Mouse (Mus musculus): Measurements from ENCODE around the gene Focad.
"Not testable (repeated sequence)": the region's sequence is repeated elsewhere in the genome, so short reads cannot be mapped to it uniquely, and the experiment has no call there.

The Focad gene

GRCm38 (mm10) chr4:88307691-88308090, 213.3 kb downstream of the Focad start:
- DNase-seq (ENCODE audit: low spot score in 2 of 2): no peak

GRCm38 (mm10) chr4:88308342-88309116, 214.1 kb downstream of the Focad start:
- DNase-seq (ENCODE audit: low spot score in 2 of 2): no peak

- peak in 1 of 2 experiments; percentile 48 for DNase-seq (ENCODE audit: low spot score in 2 of 2)
Observed at GRCm38 (mm10) chr4:88309676-88310075, 215.2 kb downstream of the Focad start.

GRCm38 (mm10) chr4:88314898-88315297, 220.5 kb downstream of the Focad start:
- DNase-seq (ENCODE audit: low spot score in 2 of 2): no peak

- DNase-seq (ENCODE audit: low spot score in 2 of 2): no peak
Observed at GRCm38 (mm10) chr4:88320067-88320466, 225.6 kb downstream of the Focad start.

- DNase-seq (ENCODE audit: low spot score in 2 of 2): no peak
Observed at GRCm38 (mm10) chr4:88325392-88325791, 231.0 kb downstream of the Focad start.

GRCm38 (mm10) chr4:88334533-88334932, 240.1 kb downstream of the Focad start:
- no peak for DNase-seq (ENCODE audit: low spot score in 2 of 2)

GRCm38 (mm10) chr4:88336753-88337152, 242.3 kb downstream of the Focad start:
- no peak for DNase-seq (ENCODE audit: low spot score in 2 of 2)

GRCm38 (mm10) chr4:88337365-88337764, 242.9 kb downstream of the Focad start:
- no peak for DNase-seq (ENCODE audit: low spot score in 2 of 2)

GRCm38 (mm10) chr4:88338130-88338529, 243.7 kb downstream of the Focad start:
- no peak for DNase-seq (ENCODE audit: low spot score in 2 of 2)

GRCm38 (mm10) chr4:88344468-88344867, 250.0 kb downstream of the Focad start:
- DNase-seq (ENCODE audit: low spot score in 2 of 2): no peak

GRCm38 (mm10) chr4:88345065-88345464, 250.6 kb downstream of the Focad start:
- DNase-seq (ENCODE audit: low spot score in 2 of 2): no peak

- no peak for DNase-seq (ENCODE audit: low spot score in 2 of 2)
Observed at GRCm38 (mm10) chr4:88345938-88346337, 251.5 kb downstream of the Focad start.

GRCm38 (mm10) chr4:88350910-88351309, 256.5 kb downstream of the Focad start:
- DNase-seq (ENCODE audit: low spot score in 2 of 2): peak; percentile 20 to 55

GRCm38 (mm10) chr4:88356652-88357051, 262.2 kb downstream of the Focad start:
- peak in 1 of 2 experiments; percentile 22 for DNase-seq (ENCODE audit: low spot score in 2 of 2)

- no peak for DNase-seq (ENCODE audit: low spot score in 2 of 2)
Observed at GRCm38 (mm10) chr4:88357431-88357830, 263.0 kb downstream of the Focad start.

GRCm38 (mm10) chr4:88369951-88370350, 275.5 kb downstream of the Focad start:
- DNase-seq (ENCODE audit: low spot score in 2 of 2): no peak

GRCm38 (mm10) chr4:88370819-88371218, 276.4 kb downstream of the Focad start:
- DNase-seq (ENCODE audit: low spot score in 2 of 2): no peak

GRCm38 (mm10) chr4:88372293-88373224, 278.1 kb downstream of the Focad start:
- DNase-seq (ENCODE audit: low spot score in 2 of 2): no peak

- DNase-seq (ENCODE audit: low spot score in 2 of 2): no peak
Observed at GRCm38 (mm10) chr4:88390036-88390435, 295.6 kb downstream of the Focad start.

- not testable (repeated sequence) for DNase-seq (ENCODE audit: low spot score in 2 of 2)
Observed at GRCm38 (mm10) chr4:88390596-88390995, 296.2 kb downstream of the Focad start.

- DNase-seq (ENCODE audit: low spot score in 2 of 2): no peak
Observed at GRCm38 (mm10) chr4:88395717-88396116, 301.3 kb downstream of the Focad start.
